Mouse (Mus musculus) limb, embryonic 13.5 days (tissue): ENCODE measurements around the gene Rbms3. TPM values are rescaled to one million over a fixed set of nuclear protein-coding genes. Genes with fewer than 3 reads are reported as not detected.
A peak's percentile ranks its signal among the peaks of the same experiment; 100 is the strongest.

ENCODE experiments used
- ATAC-seq: fragments of 200-750 bp; cut with Nextera tagmentation; 2 replicates; pipeline ENCODE4 v1.8.0; 2017; ENCODE audit warnings: low read depth, moderate number of reproducible peaks, moderate TSS enrichment; ENCODE audit not compliant: low FRiP score
- H3K27ac ChIP-seq: fragments of 300-500 bp; sonication (generic); 2 replicates; pipeline ENCODE4 v1.5.1; 2015; ENCODE audit warnings: inconsistent platforms, mild to moderate bottlenecking, moderate library complexity
- H3K27me3 ChIP-seq: fragments of 300-500 bp; sonication (generic); 2 replicates; pipeline ENCODE4 v1.6.1; 2015; ENCODE audit warnings: mild to moderate bottlenecking, inconsistent platforms
- H3K36me3 ChIP-seq: fragments of 300-500 bp; sonication (generic); 2 replicates; pipeline ENCODE4 v1.6.1; 2015; ENCODE audit warnings: inconsistent platforms, mild to moderate bottlenecking, moderate library complexity
- H3K4me1 ChIP-seq: fragments of 300-500 bp; sonication (generic); 2 replicates; pipeline ENCODE4 v1.6.1; 2015; ENCODE audit warnings: inconsistent platforms
- H3K4me2 ChIP-seq: fragments of 300-500 bp; sonication (generic); replicated peaks from 2 replicates; pipeline ENCODE4 v1.6.1; 2015; ENCODE audit warnings: inconsistent platforms, mild to moderate bottlenecking, moderate library complexity
- H3K4me3 ChIP-seq: fragments of 300-500 bp; sonication (generic); 2 replicates; pipeline ENCODE4 v1.5.1; 2015; ENCODE audit warnings: moderate library complexity, mild to moderate bottlenecking, inconsistent platforms
- H3K9ac ChIP-seq: fragments of 300-500 bp; sonication (generic); 2 replicates; pipeline ENCODE4 v1.6.1; 2015; ENCODE audit warnings: mild to moderate bottlenecking, inconsistent platforms
- H3K9me3 ChIP-seq: fragments of 300-500 bp; sonication (generic); 2 replicates; pipeline ENCODE4 v1.6.1; 2016; ENCODE audit warnings: inconsistent platforms
- WGBS: fragments of 180-500 bp; shearing (Covaris S2); methylation state at CpG from one replicate; pipeline ENCODE4 v1.1.7; 2015; 5-methylcytosine and 5-hydroxymethylcytosine counted together
- polyA plus RNA-seq: library from polyadenylated mRNA; unstranded; fragments of >200 nt; fragmentation: Nextera tagmentation; extraction: Ambion mirVana; gene quantifications from 2 replicates; pipeline ENCODE4 v1.2.1, GENCODE M21; 2015

Rbms3 gene
- polyA plus RNA-seq, 1 experiment from 2014 or later = 101 TPM

DNA sequence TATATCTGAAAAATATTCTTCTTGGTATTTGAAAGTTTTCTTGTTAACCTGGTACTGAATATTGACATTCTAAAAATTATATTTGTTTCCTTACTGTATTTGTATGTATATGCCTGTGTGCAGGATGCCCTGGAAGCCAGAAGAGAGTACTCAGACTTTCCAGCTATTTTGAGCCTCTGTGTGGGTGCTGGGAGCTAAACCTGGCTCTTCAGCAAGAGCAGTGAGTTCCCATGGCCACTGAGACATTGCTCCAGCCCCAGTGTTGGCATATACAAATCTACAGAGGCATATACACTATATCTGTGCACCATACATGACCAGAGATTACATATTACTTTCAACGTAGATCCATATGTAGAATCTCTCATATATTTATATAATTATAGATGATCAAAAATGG lies 581.1 kb downstream of the Rbms3 start:
- WGBS = 95% methylated on average over 1 of the region's 1 CpGs
- Histone ChIP-seq H3K4me3 (no peak overlapping the region), H3K9ac (no peak overlapping the region), H3K9me3 (peaks cover 6% of the 10 kb centered on the region; the same call in 1 of the 2 replicates), H3K27ac (no peak overlapping the region), H3K27me3 (no peaks in the 10 kb centered on the region), H3K4me2 (no peak overlapping the region), H3K36me3 (peaks cover 23% of the 10 kb centered on the region), H3K4me1 (no peaks in the 10 kb centered on the region)
- ATAC-seq = no peak

DNA sequence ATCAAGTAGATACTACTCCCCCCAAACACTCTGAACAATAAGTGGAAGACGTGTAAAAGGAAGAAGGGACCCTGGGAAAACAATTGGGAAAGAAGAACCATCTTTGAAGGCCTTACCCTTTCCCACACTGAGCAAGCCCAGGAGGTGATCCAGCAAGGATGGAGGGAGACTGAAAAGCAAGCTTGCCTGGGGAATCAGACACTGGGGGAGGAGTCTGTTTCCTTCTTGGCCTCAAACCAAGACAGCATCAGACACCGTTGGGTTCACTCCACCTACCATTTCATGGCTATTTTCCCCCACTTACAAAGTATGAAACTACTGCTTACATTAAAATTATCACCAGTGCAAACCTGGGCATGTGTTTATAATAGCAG lies 587.7 kb downstream of the Rbms3 start:
- H3K27me3 ChIP-seq = no peaks in the 10 kb centered on the region
- ATAC-seq = no peak
- no peaks in the 10 kb centered on the region for H3K36me3 ChIP-seq
- H3K4me3 ChIP-seq = no peak overlapping the region
- no peak overlapping the region for H3K27ac ChIP-seq
- H3K9ac ChIP-seq = no peak overlapping the region
- H3K4me2 ChIP-seq = no peak overlapping the region
- no peaks in the 10 kb centered on the region for H3K9me3 ChIP-seq
- 49% methylated on average over 2 of the region's 2 CpGs for WGBS
- peaks cover 16% of the 10 kb centered on the region; the same call in 1 of the 2 replicates for H3K4me1 ChIP-seq

DNA sequence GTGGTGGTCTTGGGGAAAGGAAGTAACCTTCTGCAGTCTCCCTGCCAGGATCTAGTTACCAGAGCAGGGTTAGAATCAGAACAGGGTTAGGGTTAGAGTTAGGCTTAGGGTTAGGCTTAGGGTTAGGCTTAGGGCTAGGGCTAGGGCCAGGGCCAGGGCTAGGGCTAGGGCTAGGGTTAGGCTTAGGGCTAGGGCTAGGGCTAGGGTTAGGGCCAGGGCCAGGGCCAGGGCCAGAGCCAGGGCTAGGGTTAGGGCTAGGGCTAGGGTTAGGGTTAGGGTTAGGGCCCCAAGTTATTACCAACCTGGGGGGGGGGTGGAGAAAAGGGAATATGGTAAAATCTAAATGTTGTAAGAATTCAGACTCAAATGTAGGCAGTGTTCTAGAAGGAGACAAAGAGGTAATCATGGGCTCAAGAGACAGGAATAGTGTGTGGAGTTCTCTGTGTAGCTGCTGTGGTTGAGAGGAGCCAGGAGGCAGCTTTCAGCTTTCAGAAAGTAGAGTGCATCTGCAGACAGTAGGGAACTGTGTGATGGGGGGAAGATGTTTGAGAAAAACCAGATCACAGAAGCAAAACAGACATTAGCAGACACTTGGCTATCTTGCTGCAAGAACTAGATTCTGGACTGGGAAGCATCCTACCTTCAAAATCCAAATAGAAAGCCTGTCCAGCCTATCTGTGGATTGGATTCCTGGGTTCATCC lies 588.3 kb downstream of the Rbms3 start:
- H3K4me3 ChIP-seq = no peak overlapping the region
- ATAC-seq = no peak
- H3K27me3 ChIP-seq = no peaks in the 10 kb centered on the region
- H3K9ac ChIP-seq = no peak overlapping the region
- H3K36me3 ChIP-seq = no peaks in the 10 kb centered on the region
- H3K4me2 ChIP-seq = no peak overlapping the region
- no peaks in the 10 kb centered on the region for H3K9me3 ChIP-seq
- H3K27ac ChIP-seq = no peak overlapping the region
- peaks cover 16% of the 10 kb centered on the region; the same call in 1 of the 2 replicates for H3K4me1 ChIP-seq

DNA sequence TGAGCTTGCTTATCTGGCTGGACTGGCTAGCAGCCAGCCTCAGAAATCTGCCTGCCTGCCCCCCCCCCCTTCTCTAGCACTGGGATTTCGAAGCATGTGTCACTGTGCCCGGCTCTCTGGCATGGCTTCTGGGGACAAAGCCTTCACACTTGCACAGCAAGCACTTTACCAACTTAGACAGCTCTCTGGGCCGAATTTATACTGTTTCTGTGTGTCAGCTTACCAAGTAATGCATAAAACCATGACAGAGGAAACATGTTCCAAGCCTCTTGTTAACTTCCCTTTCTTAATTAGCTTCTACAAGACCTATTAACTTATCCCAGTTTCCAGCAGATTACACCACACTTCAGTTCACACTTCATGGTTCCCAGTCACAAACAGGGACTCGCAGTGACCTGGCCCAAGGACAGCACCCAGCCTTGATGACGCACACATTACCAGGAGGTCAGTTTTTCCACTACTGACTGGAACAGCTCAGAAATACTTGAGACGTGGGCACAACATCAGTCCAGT lies 589.7 kb downstream of the Rbms3 start:
- Histone ChIP-seq H3K4me1 (peaks cover 16% of the 10 kb centered on the region; the same call in 1 of the 2 replicates), H3K36me3 (no peaks in the 10 kb centered on the region), H3K27me3 (no peaks in the 10 kb centered on the region), H3K27ac (no peak overlapping the region), H3K4me2 (no peak overlapping the region), H3K9ac (no peak overlapping the region), H3K9me3 (no peaks in the 10 kb centered on the region), H3K4me3 (no peak overlapping the region)
- no peak for ATAC-seq
- 54% methylated on average over 6 of the region's 6 CpGs for WGBS

GRCm38 (mm10) chr9:117032690-117033089 lies 597.0 kb downstream of the Rbms3 start:
- Histone ChIP-seq H3K27me3 (no peaks in the 10 kb centered on the region), H3K4me3 (no peak overlapping the region), H3K4me2 (no peak overlapping the region), H3K27ac (no peak overlapping the region), H3K36me3 (no peaks in the 10 kb centered on the region; the same call in none of the 2 replicates), H3K4me1 (peaks cover 22% of the 10 kb centered on the region), H3K9ac (no peak overlapping the region), H3K9me3 (no peaks in the 10 kb centered on the region)
- WGBS = 88% methylated on average over 1 of the region's 1 CpGs
- ATAC-seq = no peak

DNA sequence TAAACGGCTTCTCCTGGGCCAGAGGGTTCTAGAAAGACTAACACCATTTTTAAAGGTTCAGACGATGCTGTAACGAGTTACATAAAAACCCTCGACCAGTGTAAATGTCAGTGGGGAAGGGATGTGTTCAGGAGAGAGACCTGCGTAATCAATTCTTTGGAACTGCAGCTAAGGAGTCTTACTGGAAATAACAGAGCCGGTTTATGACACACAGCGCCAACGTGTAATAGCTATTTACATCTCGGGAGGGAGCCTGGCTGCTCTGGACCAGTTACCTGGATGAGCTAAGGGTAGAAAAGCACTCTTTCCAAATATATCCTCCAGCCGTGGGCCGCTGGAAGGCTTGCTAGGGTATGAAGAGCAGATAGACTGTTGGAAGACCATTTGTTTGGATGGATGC lies 598.5 kb downstream of the Rbms3 start:
- Histone ChIP-seq H3K4me2 (peak overlapping the region; percentile 23), H3K4me1 (peaks cover 22% of the 10 kb centered on the region), H3K9me3 (no peaks in the 10 kb centered on the region), H3K9ac (no peak overlapping the region), H3K27ac (peak overlapping the region; percentile 67), H3K4me3 (no peak overlapping the region), H3K36me3 (no peaks in the 10 kb centered on the region; the same call in none of the 2 replicates), H3K27me3 (no peaks in the 10 kb centered on the region)
- ATAC-seq = peak; percentile 44; the same call in 1 of the 2 replicates
- 19% methylated on average over 11 of the region's 11 CpGs for WGBS

DNA sequence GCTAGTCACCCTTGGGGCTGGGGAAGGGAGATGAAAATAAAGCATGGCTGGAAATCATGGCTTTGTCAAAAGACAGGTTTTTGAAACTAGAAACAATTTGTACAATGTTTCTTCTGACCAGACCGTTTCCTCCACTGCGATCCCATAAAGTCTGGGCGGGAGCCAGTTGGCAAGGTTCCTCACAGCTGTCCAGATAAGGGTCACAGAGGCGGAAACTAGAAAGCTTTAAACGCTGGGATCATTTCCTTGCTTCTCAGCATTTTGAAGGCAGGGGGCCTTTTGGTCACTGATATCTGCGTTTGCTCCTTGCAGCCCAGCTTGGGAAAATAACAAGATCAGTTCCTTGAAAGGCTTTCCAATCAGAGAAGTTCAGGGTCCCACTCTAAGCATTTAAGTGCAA lies 598.9 kb downstream of the Rbms3 start:
- no peak; the same call in 1 of the 2 replicates for ATAC-seq

GRCm38 (mm10) chr9:117029953-117030352 lies 599.8 kb downstream of the Rbms3 start:
- ATAC-seq = no peak
- WGBS = 95% methylated on average over 1 of the region's 1 CpGs
- no peaks in the 10 kb centered on the region for H3K9me3 ChIP-seq
- H3K27me3 ChIP-seq = no peaks in the 10 kb centered on the region
- H3K27ac ChIP-seq = no peak overlapping the region
- no peak overlapping the region for H3K9ac ChIP-seq
- peaks cover 22% of the 10 kb centered on the region for H3K4me1 ChIP-seq
- no peak overlapping the region for H3K4me3 ChIP-seq
- H3K36me3 ChIP-seq = no peaks in the 10 kb centered on the region; the same call in none of the 2 replicates
- H3K4me2 ChIP-seq = no peak overlapping the region

More for the DNA sequence above, 598.9 kb downstream of the Rbms3 start:
- Histone ChIP-seq H3K4me1 (peaks cover 22% of the 10 kb centered on the region), H3K27me3 (no peaks in the 10 kb centered on the region), H3K9ac (no peak overlapping the region), H3K36me3 (no peaks in the 10 kb centered on the region; the same call in none of the 2 replicates), H3K27ac (peak overlapping the region; percentile 67), H3K4me2 (peak overlapping the region; percentile 23), H3K9me3 (no peaks in the 10 kb centered on the region), H3K4me3 (no peak overlapping the region)
- 12% methylated on average over 6 of the region's 6 CpGs for WGBS

GRCm38 (mm10) chr9:117028586-117028985 lies 601.1 kb downstream of the Rbms3 start:
- no peak overlapping the region for H3K9ac ChIP-seq
- peaks cover 22% of the 10 kb centered on the region for H3K4me1 ChIP-seq
- WGBS = 94% methylated on average over 4 of the region's 4 CpGs
- no peak overlapping the region for H3K27ac ChIP-seq
- no peak overlapping the region for H3K4me3 ChIP-seq
- no peak for ATAC-seq
- H3K36me3 ChIP-seq = no peaks in the 10 kb centered on the region
- no peaks in the 10 kb centered on the region for H3K27me3 ChIP-seq
- no peak overlapping the region for H3K4me2 ChIP-seq
- H3K9me3 ChIP-seq = no peaks in the 10 kb centered on the region

DNA sequence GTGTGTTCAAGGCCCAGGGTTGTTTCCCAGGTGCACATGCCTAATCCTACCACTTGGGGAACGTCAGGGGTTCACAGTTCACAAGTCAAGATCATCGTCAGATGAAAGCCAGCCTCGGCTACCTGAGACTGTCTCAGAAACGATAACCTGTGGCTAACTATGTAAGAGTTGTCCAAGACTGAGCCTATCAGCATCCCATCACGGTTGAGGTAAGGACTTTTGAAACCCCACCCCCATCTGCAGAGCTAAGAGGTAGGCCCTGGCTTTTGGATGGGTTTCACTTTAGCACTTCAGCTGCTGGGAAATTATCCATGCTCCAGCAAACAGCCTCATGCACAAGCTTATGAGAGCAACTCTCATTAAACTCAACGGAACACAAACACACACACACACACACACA lies 607.6 kb downstream of the Rbms3 start:
- no peaks in the 10 kb centered on the region for H3K9me3 ChIP-seq
- ATAC-seq = no peak
- WGBS = 87% methylated on average over 6 of the region's 6 CpGs
- no peak overlapping the region for H3K27ac ChIP-seq
- no peaks in the 10 kb centered on the region for H3K36me3 ChIP-seq
- no peak overlapping the region for H3K4me2 ChIP-seq
- no peak overlapping the region for H3K9ac ChIP-seq
- no peak overlapping the region for H3K4me3 ChIP-seq
- H3K4me1 ChIP-seq = peaks cover 19% of the 10 kb centered on the region
- no peaks in the 10 kb centered on the region for H3K27me3 ChIP-seq

GRCm38 (mm10) chr9:117021506-117021905 lies 608.2 kb downstream of the Rbms3 start:
- Histone ChIP-seq H3K4me2 (no peak overlapping the region), H3K4me1 (peaks cover 19% of the 10 kb centered on the region), H3K9me3 (no peaks in the 10 kb centered on the region), H3K9ac (no peak overlapping the region), H3K36me3 (no peaks in the 10 kb centered on the region), H3K4me3 (no peak overlapping the region), H3K27me3 (no peaks in the 10 kb centered on the region), H3K27ac (no peak overlapping the region)
- no peak for ATAC-seq
- WGBS = 69% methylated on average over 3 of the region's 3 CpGs

- Histone ChIP-seq H3K27me3 (no peaks in the 10 kb centered on the region), H3K9me3 (no peaks in the 10 kb centered on the region), H3K4me2 (no peak overlapping the region), H3K36me3 (0 out of 2 replicates have a peak, but pooled peaks cover 5% of the 10 kb centered on the region), H3K9ac (no peak overlapping the region), H3K27ac (no peak overlapping the region), H3K4me1 (peaks cover 19% of the 10 kb centered on the region), H3K4me3 (no peak overlapping the region)
- 92% methylated on average over 2 of the region's 2 CpGs for WGBS
- ATAC-seq = no peak
Observed at GRCm38 (mm10) chr9:117020216-117020615, 609.5 kb downstream of the Rbms3 start.
